In the genomic region with DNA sequence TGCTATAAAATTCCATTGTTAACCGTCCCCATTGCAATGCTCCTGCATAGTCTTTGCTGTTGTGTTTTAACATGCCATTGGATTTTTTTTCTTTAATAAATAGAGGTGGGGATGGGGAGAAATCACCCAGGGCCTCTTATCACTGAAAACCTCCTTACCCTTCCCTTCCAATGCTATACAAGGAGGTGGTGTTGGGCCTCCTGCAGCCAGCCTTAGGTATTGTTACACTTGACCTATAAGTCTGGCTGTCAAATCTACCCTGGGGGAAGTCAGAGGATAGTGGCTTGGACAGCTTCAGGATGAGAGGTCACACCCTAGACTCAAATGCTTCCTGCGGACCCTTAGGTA, we compare ENCODE assay signal across 9 mouse cellular contexts. TPM values are rescaled to one million over a fixed set of nuclear protein-coding genes. Genes with fewer than 3 reads are reported as not detected.
DNase-seq lines count a peak whose midpoint lies in the region; ATAC-seq and TF ChIP-seq lines count a peak whose summit lies in the region.
"Had no signal": no experiment of that assay in that cellular context is flagged by ENCODE, and none has a peak within 500 bp of the region (broad histone marks: within the 10 kb centered on the region; RNA-seq: fewer than 3 reads in every experiment).

No protein-coding gene starts in this region.

- H3K9ac ChIP-seq in heart, embryonic 11.5 days (ENCODE audit: low read depth, low read length) = 0 out of 2 replicates have a peak overlapping the region, but pooled peaks have one; percentile 89

- H3K36me3 ChIP-seq in heart, embryonic 11.5 days (ENCODE audit: control insufficient read depth, insufficient read depth, low read length) = no peaks in the 10 kb centered on the region
- H3K36me3 ChIP-seq in E14TG2a.4 (ENCODE audit: insufficient read depth, low read length) = no peaks in the 10 kb centered on the region
- no peaks in the 10 kb centered on the region for H3K36me3 ChIP-seq in hindbrain, embryonic 10.5 days

- peak overlapping the region; percentile 68 for H3K4me2 ChIP-seq in heart, embryonic 11.5 days

- H3K4me3 ChIP-seq in heart, embryonic 11.5 days (ENCODE audit: low read depth, low read length) = peak overlapping the region; percentile 88
- H3K4me3 ChIP-seq in E14TG2a.4 (replicated peaks; ENCODE audit: low read length) = peak overlapping the region; percentile 90
- peak overlapping the region; percentile 71 for H3K4me3 ChIP-seq in hindbrain, embryonic 10.5 days

- intact Hi-C loops in heart, postnatal 36 days (cut with DNase I) = loop anchor here (1.0 to 10.0 kb wide), 6 partner anchors 29 to 297 kb away; partner anchors contain the start of gene Rpp38

- no peaks in the 10 kb centered on the region for H3K27me3 ChIP-seq in heart, embryonic 11.5 days (ENCODE audit: control insufficient read depth, insufficient read depth, low read length)
- H3K27me3 ChIP-seq in E14TG2a.4 (ENCODE audit: insufficient read depth, low read length) = peaks cover 31% of the 10 kb centered on the region
- no peaks in the 10 kb centered on the region for H3K27me3 ChIP-seq in hindbrain, embryonic 10.5 days (ENCODE audit: insufficient read depth, poor library complexity, severe bottlenecking)

- peaks cover 11% of the 10 kb centered on the region for H3K4me1 ChIP-seq in heart, embryonic 11.5 days (ENCODE audit: control insufficient read depth, insufficient read depth, low read length)
- peaks cover 7% of the 10 kb centered on the region; the same call in 1 of the 2 replicates for H3K4me1 ChIP-seq in E14TG2a.4 (replicated peaks; ENCODE audit: low read depth, low read length)
- peaks cover 25% of the 10 kb centered on the region for H3K4me1 ChIP-seq in hindbrain, embryonic 10.5 days (replicated peaks)

- H3K9me3 ChIP-seq in heart, embryonic 11.5 days (replicated peaks; ENCODE audit: control insufficient read depth, low read length) = no peaks in the 10 kb centered on the region
- H3K9me3 ChIP-seq in E14TG2a.4 (ENCODE audit: low read length) = no peaks in the 10 kb centered on the region
- 0 out of 2 replicates have a peak, but pooled peaks cover 6% of the 10 kb centered on the region for H3K9me3 ChIP-seq in hindbrain, embryonic 10.5 days

- WGBS in heart, embryonic 11.5 days (ENCODE audit: insufficient replicate concordance) = 37% methylated on average over 2 of the region's 2 CpGs
- 37% methylated on average over 2 of the region's 2 CpGs for WGBS in hindbrain, embryonic 10.5 days

- DNase-seq in heart, postnatal 36 days = no peak
- DNase-seq in hindbrain, embryonic 10.5 days (ENCODE audit: low spot score) = no peak
- DNase-seq in ovary, adult 18-20 months (ENCODE audit: low spot score) = no peak
- no peak for DNase-seq in testis, postnatal 10 days (ENCODE audit: low spot score)
- no peak for DNase-seq in kidney, adult 8-10 months

- no peak for ATAC-seq in heart, embryonic 11.5 days (replicated peaks; ENCODE audit: insufficient number of reproducible peaks, low FRiP score, low TSS enrichment)
- peak; percentile 55 for ATAC-seq in megakaryocyte-erythroid progenitor cell, adult 5-6 weeks (replicated peaks; ENCODE audit: low FRiP score, low TSS enrichment, poor library complexity, severe bottlenecking)

- H3K27ac ChIP-seq in heart, embryonic 11.5 days (ENCODE audit: low read depth, low read length) = no peak overlapping the region
- H3K27ac ChIP-seq in hindbrain, embryonic 10.5 days = peak overlapping the region; percentile 94

- TF ChIP-seq CTCF in E14TG2a.4 (conservative IDR thresholded peaks at IDR 0.05; ENCODE audit: low read length) = no peak

RNA-seq across cellular contexts. Expression of gene Fam171a1, which starts 3.8 kb away (rescaled TPM):
- polyA plus RNA-seq in heart, embryonic 11.5 days (2014; fragmentation: Nextera tagmentation; extraction: Ambion mirVana) = 27.4 and 35.1 TPM in 2 replicates
- total RNA-seq in heart, postnatal 36 days (2021) = 10 to 100 TPM; 15.4 to 17.9 TPM
- 38.7 and 42.5 TPM in 2 replicates for polyA plus RNA-seq in hindbrain, embryonic 10.5 days (2016; fragmentation: Nextera tagmentation; extraction: Ambion mirVana)
- total RNA-seq in megakaryocyte-erythroid progenitor cell, adult 5-6 weeks (2014; fragmentation: Nextera tagmentation) = 0.61 and 2.1 TPM in 2 replicates
- 4.3 and 5.4 TPM in 2 replicates for total RNA-seq in megakaryocyte-erythroid progenitor cell, adult 5-6 weeks (2017)
- total RNA-seq: monocyte, adult 5-6 weeks had no signal
